Mouse (Mus musculus): ENCODE results near the gene Cntrob. TPM values are rescaled to one million over a fixed set of nuclear protein-coding genes. Genes with fewer than 3 reads are reported as not detected.

Gene Cntrob
- total and polyA plus RNA-seq, 3 experiments = 16.5 to 38.3 TPM; not detected in 1

DNA sequence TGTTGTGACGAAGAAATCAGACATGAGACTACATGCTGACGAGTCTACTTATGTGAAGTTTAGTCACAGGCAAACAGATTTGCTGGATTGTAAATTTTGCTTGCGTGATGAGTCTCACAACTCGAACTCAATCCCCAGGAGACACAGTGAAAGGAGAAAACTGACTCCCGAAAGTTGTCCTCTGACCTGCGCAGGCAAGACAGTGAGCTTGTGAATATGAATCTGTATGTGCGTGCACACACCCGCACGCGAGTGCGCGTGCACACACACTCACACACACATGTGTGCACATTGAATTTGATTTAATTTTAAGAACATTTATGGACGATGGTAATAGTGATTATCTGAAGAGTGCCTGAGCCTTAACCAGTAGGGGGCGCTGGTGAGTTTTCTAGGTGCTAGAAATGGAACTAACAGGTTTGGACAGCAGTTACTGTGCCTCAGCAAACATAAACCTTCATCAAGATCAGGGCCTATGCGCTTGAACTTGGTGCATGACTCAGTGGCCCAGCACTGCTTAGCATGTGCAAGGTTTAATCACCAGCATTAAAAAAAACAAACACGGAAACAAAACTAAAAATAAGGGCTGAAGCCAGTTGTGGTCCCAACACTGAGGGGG is 51.3 kb downstream of the Cntrob start:
- TF ChIP-seq CTCF (IDR thresholded peaks at IDR 0.05 in 2 of 3, conservative IDR thresholded peaks at IDR 0.05 in 1 of 3; ENCODE audit: control insufficient read depth in 1 of 3, insufficient read depth in 1 of 3, low read depth in 2 of 3, low read length in 3 of 3, poor library complexity in 1 of 3, severe bottlenecking in 1 of 3) (peak; percentile 64 to 92 (median 72)), POLR2AphosphoS2 (IDR thresholded peaks at IDR 0.05; ENCODE audit: low read length) (no peak), ZMIZ1 (IDR thresholded peaks at IDR 0.05; ENCODE audit: low read depth, low read length) (no peak), GATA1 (IDR thresholded peaks at IDR 0.05; ENCODE audit: low read depth, low read length) (peak; percentile 46; the same call in 1 of the 2 replicates), TBP (IDR thresholded peaks at IDR 0.05; ENCODE audit: low read depth, low read length) (0 out of 2 replicates have a peak, but pooled peaks have one; percentile 25), ZC3H11A (IDR thresholded peaks at IDR 0.05; ENCODE audit: low read depth, low read length) (peak; percentile 90), MYC (IDR thresholded peaks at IDR 0.05; ENCODE audit: low read depth, low read length) (0 out of 2 replicates have a peak, but pooled peaks have one; percentile 23), RAD21 (IDR thresholded peaks at IDR 0.05; ENCODE audit: low read depth, low read length) (peak; percentile 88), MXI1 (IDR thresholded peaks at IDR 0.05; ENCODE audit: low read depth, low read length) (peak; percentile 37; the same call in 1 of the 2 replicates), SIN3A (IDR thresholded peaks at IDR 0.05; ENCODE audit: low read length) (peak; percentile 72; the same call in 1 of the 2 replicates), EP300 (IDR thresholded peaks at IDR 0.05; ENCODE audit: low read depth in 1 of 2, low read length in 2 of 2) (peak in 1 of 2 experiments; percentile 6; a peak in 1 of 4 replicates), SMC3 (IDR thresholded peaks at IDR 0.05; ENCODE audit: low read depth, low read length) (peak; percentile 95), HCFC1 (IDR thresholded peaks at IDR 0.05; ENCODE audit: low read depth, low read length) (0 out of 2 replicates have a peak, but pooled peaks have one; percentile 25), CHD2 (IDR thresholded peaks at IDR 0.05; ENCODE audit: low read length) (no peak), ZNF384 (IDR thresholded peaks at IDR 0.05; ENCODE audit: low read depth, low read length) (peak; percentile 86), POLR2AphosphoS5 (IDR thresholded peaks at IDR 0.05; ENCODE audit: borderline replicate concordance, low read depth, low read length) (no peak), JUND (IDR thresholded peaks at IDR 0.05; ENCODE audit: low read depth, low read length) (no peak), MAZ (IDR thresholded peaks at IDR 0.05; ENCODE audit: low read depth, low read length) (no peak), ELF1 (IDR thresholded peaks at IDR 0.05; ENCODE audit: low read depth, low read length) (no peak)

DNA sequence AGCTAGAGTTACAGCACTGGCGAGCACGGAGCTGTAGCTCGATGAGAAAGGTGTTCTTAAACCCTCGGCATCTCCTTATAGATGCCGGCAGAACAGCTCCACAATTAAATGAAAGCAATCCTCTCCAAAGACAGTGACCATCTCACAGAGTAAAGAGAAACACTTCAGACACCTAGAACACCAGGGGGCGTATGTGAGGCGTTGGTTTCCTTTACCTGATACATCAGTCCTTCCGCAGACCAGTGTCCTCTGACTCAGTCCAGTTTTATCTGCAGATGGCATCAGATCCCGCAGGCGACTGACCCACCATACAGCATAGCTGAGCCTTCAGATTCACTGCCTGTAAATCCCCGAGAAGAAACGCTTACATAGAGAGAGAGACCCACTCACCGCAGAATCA is 54.0 kb downstream of the Cntrob start:
- H3K9ac ChIP-seq (ENCODE audit: control insufficient read depth, low read depth, low read length, poor library complexity, severe bottlenecking) = no peak overlapping the region
- peak; percentile 31; the same call in 1 of the 2 replicates for TF ChIP-seq GATA1 (IDR thresholded peaks at IDR 0.05; ENCODE audit: low read depth, low read length)
- no peak for TF ChIP-seq BHLHE40 (IDR thresholded peaks at IDR 0.05; ENCODE audit: borderline replicate concordance, low read depth, low read length)
- TF ChIP-seq CTCF (IDR thresholded peaks at IDR 0.05 in 2 of 3, conservative IDR thresholded peaks at IDR 0.05 in 1 of 3; ENCODE audit: control insufficient read depth in 1 of 3, insufficient read depth in 1 of 3, low read depth in 2 of 3, low read length in 3 of 3, poor library complexity in 1 of 3, severe bottlenecking in 1 of 3) = peak; percentile 69 to 88 (median 80)
- no peak for TF ChIP-seq USF2 (IDR thresholded peaks at IDR 0.05; ENCODE audit: borderline replicate concordance in 1 of 2, insufficient read depth in 1 of 2, low read depth in 1 of 2, low read length in 2 of 2)
- no peak for TF ChIP-seq ELF1 (IDR thresholded peaks at IDR 0.05; ENCODE audit: low read depth, low read length)
- no peak; the same call in 1 of the 2 replicates for TF ChIP-seq SIN3A (IDR thresholded peaks at IDR 0.05; ENCODE audit: low read length)
- peak; percentile 67 for TF ChIP-seq RAD21 (IDR thresholded peaks at IDR 0.05; ENCODE audit: low read depth, low read length)
- no peak for TF ChIP-seq TBP (IDR thresholded peaks at IDR 0.05; ENCODE audit: low read depth, low read length)
- TF ChIP-seq GABPA (IDR thresholded peaks at IDR 0.05; ENCODE audit: low read depth, low read length) = no peak
- peak; percentile 97 for TF ChIP-seq SMC3 (IDR thresholded peaks at IDR 0.05; ENCODE audit: low read depth, low read length)
- TF ChIP-seq ZNF384 (IDR thresholded peaks at IDR 0.05; ENCODE audit: low read depth, low read length) = peak; percentile 76
- peak; percentile 70 for TF ChIP-seq ZC3H11A (IDR thresholded peaks at IDR 0.05; ENCODE audit: low read depth, low read length)
- H3K4me3 ChIP-seq (ENCODE audit: control insufficient read depth in 1 of 2, insufficient read depth in 1 of 2, low read depth in 2 of 2, low read length in 2 of 2) = no peak overlapping the region
- no peak overlapping the region for H3K27ac ChIP-seq (ENCODE audit: control insufficient read depth, low read depth, low read length)
- peak; percentile 77 for DNase-seq (ENCODE audit: low read depth, low spot score)
- H3K4me1 ChIP-seq (ENCODE audit: control insufficient read depth in 1 of 2, insufficient read depth in 2 of 2, low read length in 2 of 2) = no peaks in the 10 kb centered on the region
- no peaks in the 10 kb centered on the region for H3K79me2 ChIP-seq (ENCODE audit: control insufficient read depth, insufficient read depth, low read length, poor library complexity)
- no peaks in the 10 kb centered on the region for H3K27me3 ChIP-seq (ENCODE audit: control insufficient read depth in 1 of 2, insufficient read depth in 2 of 2, low read length in 2 of 2)
- H3K36me3 ChIP-seq (ENCODE audit: control insufficient read depth in 1 of 2, insufficient read depth in 2 of 2, low read length in 2 of 2) = no peaks in the 10 kb centered on the region; a peak in 1 of 4 replicates
- no peaks in the 10 kb centered on the region for H3K9me3 ChIP-seq (replicated peaks; ENCODE audit: insufficient read depth, low read length)

More for the DNA sequence above, 51.3 kb downstream of the Cntrob start:
- H3K27me3 ChIP-seq (ENCODE audit: control insufficient read depth in 1 of 2, insufficient read depth in 2 of 2, low read length in 2 of 2) = peaks cover 0 to 2% of the 10 kb centered on the region in 2 experiments; a peak in 2 of 4 replicates
- no peak overlapping the region for H3K27ac ChIP-seq (ENCODE audit: control insufficient read depth, low read depth, low read length)
- H3K79me2 ChIP-seq (ENCODE audit: control insufficient read depth, insufficient read depth, low read length, poor library complexity) = no peaks in the 10 kb centered on the region
- H3K4me3 ChIP-seq (ENCODE audit: control insufficient read depth in 1 of 2, insufficient read depth in 1 of 2, low read depth in 2 of 2, low read length in 2 of 2) = peak overlapping the region in 1 of 2 experiments; percentile 16; a peak in 1 of 4 replicates
- H3K9ac ChIP-seq (ENCODE audit: control insufficient read depth, low read depth, low read length, poor library complexity, severe bottlenecking) = no peak overlapping the region
- no peaks in the 10 kb centered on the region for H3K9me3 ChIP-seq (replicated peaks; ENCODE audit: insufficient read depth, low read length)
- peak; percentile 94 for DNase-seq (ENCODE audit: low read depth, low spot score)
- no peaks in the 10 kb centered on the region for H3K4me1 ChIP-seq (ENCODE audit: control insufficient read depth in 1 of 2, insufficient read depth in 2 of 2, low read length in 2 of 2)
- H3K36me3 ChIP-seq (ENCODE audit: control insufficient read depth in 1 of 2, insufficient read depth in 2 of 2, low read length in 2 of 2) = no peaks in the 10 kb centered on the region; a peak in 1 of 4 replicates

Data from MEL (cell line).